Mouse (Mus musculus) heart, embryonic 14.5 days (tissue): ENCODE results near the gene Macrod1. TPM values are rescaled to one million over a fixed set of nuclear protein-coding genes. Genes with fewer than 3 reads are reported as not detected.

Experiments
- ATAC-seq: fragments of 200-750 bp; cut with Nextera tagmentation; 2 replicates; pipeline ENCODE4 v1.8.0; 2017; ENCODE audit warnings: low read depth, moderate TSS enrichment; ENCODE audit not compliant: insufficient number of reproducible peaks, insufficient read depth, low FRiP score
- H3K27ac ChIP-seq, 2 experiments: fragments of 200-500 bp in 1 of 2; fragments of 300-500 bp in 1 of 2; sonication (generic) in 1 of 2; replicated peaks in 1 of 2; 2 replicates each; pipeline ENCODE4 v1.5.1; 2012 to 2014; ENCODE audit warnings: low read depth in 2 of 2, low read length in 2 of 2, control low read depth in 1 of 2, mild to moderate bottlenecking in 1 of 2, mixed read lengths in 1 of 2; ENCODE audit not compliant: control insufficient read depth in 1 of 2, insufficient read depth in 1 of 2
- H3K27me3 ChIP-seq: fragments of 300-500 bp; sonication (generic); 2 replicates; pipeline ENCODE4 v1.6.1; 2014; ENCODE audit warnings: mild to moderate bottlenecking, low read length, control low read depth; ENCODE audit not compliant: control insufficient read depth, insufficient read depth
- H3K36me3 ChIP-seq: fragments of 300-500 bp; sonication (generic); 2 replicates; pipeline ENCODE4 v1.6.1; 2014; ENCODE audit warnings: mild to moderate bottlenecking, control low read depth, low read length, mixed read lengths; ENCODE audit not compliant: control insufficient read depth, insufficient read depth
- H3K4me1 ChIP-seq, 2 experiments: fragments of 200-500 bp in 1 of 2; fragments of 300-500 bp in 1 of 2; sonication (generic) in 1 of 2; 2 replicates each; pipeline ENCODE4 v1.6.1; 2012 to 2014; ENCODE audit warnings: low read length in 2 of 2, control low read depth in 1 of 2, mixed read lengths in 1 of 2; ENCODE audit not compliant: control insufficient read depth in 2 of 2, insufficient read depth in 2 of 2
- H3K4me2 ChIP-seq: fragments of 300-500 bp; sonication (generic); 2 replicates; pipeline ENCODE4 v1.6.1; 2014; ENCODE audit warnings: mild to moderate bottlenecking, low read length
- H3K4me3 ChIP-seq, 2 experiments: fragments of 200-500 bp in 1 of 2; fragments of 300-500 bp in 1 of 2; sonication (generic) in 1 of 2; 2 replicates each; pipeline ENCODE4 v1.5.1; 2012 to 2014; ENCODE audit warnings: low read length in 2 of 2, mild to moderate bottlenecking in 2 of 2, control low read depth in 1 of 2, low read depth in 1 of 2, moderate library complexity in 1 of 2; ENCODE audit not compliant: control insufficient read depth in 1 of 2, insufficient read depth in 1 of 2
- H3K9ac ChIP-seq: fragments of 300-500 bp; sonication (generic); 2 replicates; pipeline ENCODE4 v1.6.1; 2014; ENCODE audit warnings: mild to moderate bottlenecking, low read length
- H3K9me3 ChIP-seq: fragments of 300-500 bp; sonication (generic); 2 replicates; pipeline ENCODE4 v1.6.1; 2016; ENCODE audit warnings: low read length, control low read depth; ENCODE audit not compliant: control insufficient read depth
- WGBS: fragments of 180-500 bp; shearing (Covaris S2); extraction: QIAGEN DNeasy Blood & Tissue Kit; methylation state at CpG from one replicate; pipeline ENCODE4 v1.1.7; 2014; 5-methylcytosine and 5-hydroxymethylcytosine counted together
- polyA plus RNA-seq: library from polyadenylated mRNA; unstranded; fragments of >200 nt; fragmentation: Nextera tagmentation; extraction: Ambion mirVana; gene quantifications from 2 replicates; pipeline ENCODE4 v1.2.1, GENCODE M21; 2014

The Macrod1 gene
- polyA plus RNA-seq, 1 experiment from 2014 or later, result 53.0 TPM

DNA sequence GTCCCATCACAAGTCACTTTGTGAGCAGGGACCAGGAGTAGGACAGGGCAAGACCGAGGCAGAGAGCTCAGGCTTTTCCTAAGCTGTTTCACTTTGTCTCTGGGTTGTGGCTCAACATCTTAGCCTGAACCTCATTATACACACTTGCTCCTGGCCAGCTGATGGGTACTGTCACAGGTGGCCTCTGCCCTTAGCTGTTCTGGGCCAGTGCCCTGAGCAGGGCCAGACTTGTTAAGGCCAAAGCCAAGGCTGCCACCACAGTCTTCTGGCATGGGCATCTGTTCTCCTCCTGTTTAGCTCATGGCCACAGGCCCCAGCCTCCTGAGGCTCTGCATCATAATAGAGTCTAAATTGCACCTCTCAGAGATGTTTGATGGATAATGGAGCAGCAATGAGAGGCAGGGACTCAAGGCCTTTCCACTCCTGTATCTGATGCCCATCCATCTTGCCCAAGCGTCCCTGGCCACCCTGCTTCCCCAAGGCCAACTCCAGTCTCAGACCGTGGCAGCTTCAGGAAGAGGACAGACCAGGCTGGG, 43.1 kb downstream of the Macrod1 start:
- Histone ChIP-seq H3K4me2 (no peak overlapping the region), H3K27ac (no peak overlapping the region), H3K4me1 (peaks cover 10 to 13% of the 10 kb centered on the region in 2 experiments), H3K9me3 (no peaks in the 10 kb centered on the region), H3K36me3 (no peaks in the 10 kb centered on the region), H3K9ac (no peak overlapping the region), H3K4me3 (no peak overlapping the region), H3K27me3 (peaks cover 13% of the 10 kb centered on the region)
- 81% methylated on average over 3 of the region's 3 CpGs for WGBS
- no peak for ATAC-seq

DNA sequence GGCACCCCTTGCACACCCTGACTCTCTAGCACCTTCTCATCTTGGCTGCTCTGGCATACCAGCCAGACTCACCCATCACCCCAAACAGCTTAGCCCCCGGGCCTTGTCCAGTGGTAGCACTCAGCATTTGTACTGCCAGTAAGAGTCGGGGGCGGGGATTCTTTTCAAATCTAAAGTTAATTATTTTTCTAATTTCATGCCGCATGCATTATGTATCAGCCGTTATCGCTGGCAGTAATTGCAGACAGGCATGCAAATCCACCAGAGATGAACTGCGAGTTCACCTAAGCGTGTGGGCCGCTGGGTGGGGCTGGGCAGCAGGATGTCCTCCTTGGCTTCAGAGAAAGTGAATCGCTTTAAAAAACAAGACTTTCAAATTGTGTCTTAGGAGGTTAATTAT, 45.4 kb downstream of the Macrod1 start:
- no peak overlapping the region for H3K4me3 ChIP-seq
- WGBS, result 91% methylated on average over 10 of the region's 10 CpGs
- H3K9ac ChIP-seq, result no peak overlapping the region
- peaks cover 10 to 13% of the 10 kb centered on the region in 2 experiments for H3K4me1 ChIP-seq
- H3K9me3 ChIP-seq, result no peaks in the 10 kb centered on the region
- no peak for ATAC-seq
- no peaks in the 10 kb centered on the region; the same call in 1 of the 2 replicates for H3K27me3 ChIP-seq
- H3K36me3 ChIP-seq, result no peaks in the 10 kb centered on the region
- no peak overlapping the region for H3K27ac ChIP-seq
- H3K4me2 ChIP-seq, result no peak overlapping the region

GRCm38 (mm10) chr19:7103349-7103992, 46.9 kb downstream of the Macrod1 start:
- H3K36me3 ChIP-seq, result no peaks in the 10 kb centered on the region
- no peak for ATAC-seq
- no peak overlapping the region for H3K27ac ChIP-seq
- H3K27me3 ChIP-seq, result no peaks in the 10 kb centered on the region
- H3K4me2 ChIP-seq, result peak overlapping the region; percentile 9; the same call in 1 of the 2 replicates
- H3K9me3 ChIP-seq, result no peaks in the 10 kb centered on the region
- peaks cover 17 to 20% of the 10 kb centered on the region in 2 experiments for H3K4me1 ChIP-seq
- no peak overlapping the region for H3K4me3 ChIP-seq
- H3K9ac ChIP-seq, result peak overlapping the region; percentile 4
- 68% methylated on average over 4 of the region's 4 CpGs for WGBS

- no peak overlapping the region for H3K4me3 ChIP-seq
- H3K27ac ChIP-seq, result no peak overlapping the region
- H3K9me3 ChIP-seq, result no peaks in the 10 kb centered on the region
- no peak for ATAC-seq
- WGBS, result 38% methylated on average over 19 of the region's 19 CpGs
- peak overlapping the region; percentile 44 for H3K9ac ChIP-seq
- H3K36me3 ChIP-seq, result no peaks in the 10 kb centered on the region
- peaks cover 17 to 22% of the 10 kb centered on the region in 2 experiments for H3K4me1 ChIP-seq
- peak overlapping the region; percentile 25; the same call in 1 of the 2 replicates for H3K4me2 ChIP-seq
- no peaks in the 10 kb centered on the region for H3K27me3 ChIP-seq
Observed at GRCm38 (mm10) chr19:7103993-7104401, 47.4 kb downstream of the Macrod1 start.

- 56% methylated on average over 9 of the region's 9 CpGs for WGBS
- no peak within 1 kb of the TSS for H3K4me3 ChIP-seq
- H3K4me1 ChIP-seq, result peaks cover 20 to 28% of the 10 kb centered on the region in 2 experiments
- no peak for ATAC-seq
- H3K4me2 ChIP-seq, result no peak within 1 kb of the TSS
- no peaks in the 10 kb centered on the region for H3K9me3 ChIP-seq
- no peaks in the 10 kb centered on the region for H3K27me3 ChIP-seq
- H3K36me3 ChIP-seq, result no peaks in the 10 kb centered on the region
- no peak within 1 kb of the TSS for H3K27ac ChIP-seq
- peak within 1 kb of the TSS; percentile 41; the same call in 1 of the 2 replicates for H3K9ac ChIP-seq
Observed at GRCm38 (mm10) chr19:7105544-7105943, 48.9 kb downstream of the Macrod1 start, which contains the start of gene Flrt1. TSS of gene Flrt1 (minus strand) at chr19:7105729.

DNA sequence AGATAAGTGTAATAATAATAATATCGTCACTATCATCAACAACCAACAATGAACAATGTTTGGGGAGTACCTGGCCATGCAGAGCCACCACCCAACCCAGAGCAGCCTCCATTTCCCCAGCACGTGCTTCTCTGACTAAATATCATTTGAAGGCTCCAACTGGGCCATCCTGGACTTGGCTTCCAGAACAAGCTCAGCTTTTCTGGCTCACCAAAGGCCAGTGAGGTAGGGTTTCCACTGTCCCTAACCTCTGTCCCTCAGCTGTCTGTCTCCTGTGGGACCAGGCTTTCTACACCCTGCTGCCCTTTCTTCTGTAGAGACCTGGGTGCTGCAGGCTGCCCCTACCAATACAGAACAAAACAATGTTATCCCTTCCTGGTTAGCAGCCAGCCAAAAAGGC, 50.0 kb downstream of the Macrod1 start:
- Histone ChIP-seq H3K36me3 (no peaks in the 10 kb centered on the region), H3K4me1 (peaks cover 23 to 34% of the 10 kb centered on the region in 2 experiments), H3K9me3 (no peaks in the 10 kb centered on the region), H3K9ac (no peak overlapping the region), H3K4me3 (no peak overlapping the region), H3K4me2 (no peak overlapping the region), H3K27me3 (no peaks in the 10 kb centered on the region), H3K27ac (no peak overlapping the region)
- ATAC-seq, result no peak
- 86% methylated on average over 2 of the region's 2 CpGs for WGBS

DNA sequence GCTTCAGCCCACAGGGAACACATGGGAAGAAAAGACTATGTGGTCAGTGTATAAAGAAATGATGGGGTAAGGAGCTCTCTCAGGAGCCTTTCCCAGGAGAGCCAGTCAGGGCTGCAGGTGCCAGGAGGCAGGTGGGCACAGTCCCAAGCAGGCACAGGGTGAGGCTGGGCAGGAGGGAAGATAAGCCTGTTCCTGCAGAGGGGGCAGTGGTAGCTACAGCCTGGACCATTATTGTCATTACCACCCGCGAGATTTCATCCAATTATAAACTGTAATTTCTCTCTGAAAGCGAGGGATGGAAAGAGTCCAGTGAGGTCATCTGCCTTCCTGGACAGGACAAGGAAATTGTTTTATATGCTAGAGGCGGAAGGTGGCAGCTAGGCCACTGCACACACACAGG, 50.6 kb downstream of the Macrod1 start:
- H3K9ac ChIP-seq, result no peak overlapping the region
- 76% methylated on average over 4 of the region's 4 CpGs for WGBS
- H3K27ac ChIP-seq, result no peak overlapping the region
- H3K4me2 ChIP-seq, result no peak overlapping the region
- no peaks in the 10 kb centered on the region for H3K9me3 ChIP-seq
- no peaks in the 10 kb centered on the region for H3K36me3 ChIP-seq
- no peak for ATAC-seq
- no peaks in the 10 kb centered on the region for H3K27me3 ChIP-seq
- H3K4me1 ChIP-seq, result peaks cover 23 to 34% of the 10 kb centered on the region in 2 experiments
- no peak overlapping the region for H3K4me3 ChIP-seq
